Comparison of ENCODE assay signal across 8 mouse cellular contexts in genomic region chr5:43234321-43235185, GRCm38 (mm10). TPM values are rescaled to one million over a fixed set of nuclear protein-coding genes. Genes with fewer than 3 reads are reported as not detected.
DNase-seq lines count a peak whose midpoint lies in the region; ATAC-seq and TF ChIP-seq lines count a peak whose summit lies in the region.

No protein-coding gene starts in this region.

- no peaks in the 10 kb centered on the region for H3K36me3 ChIP-seq in heart, embryonic 11.5 days (ENCODE audit: control insufficient read depth, insufficient read depth, low read length)
- H3K36me3 ChIP-seq in kidney, embryonic 16.5 days (ENCODE audit: insufficient read depth, low read length), result no peaks in the 10 kb centered on the region
- H3K36me3 ChIP-seq in liver, embryonic 14.5 days (replicated peaks; ENCODE audit: control insufficient read depth, insufficient read depth, low read depth), result no peaks in the 10 kb centered on the region
- H3K36me3 ChIP-seq in neural tube, embryonic 14.5 days (ENCODE audit: control insufficient read depth, insufficient read depth, low read length), result 0 out of 2 replicates have a peak, but pooled peaks cover 4% of the 10 kb centered on the region

- no peak; the same call in 1 of the 2 replicates for ATAC-seq in heart, embryonic 11.5 days (replicated peaks; ENCODE audit: insufficient number of reproducible peaks, low FRiP score, low TSS enrichment)
- ATAC-seq in kidney, embryonic 16.5 days (ENCODE audit: low FRiP score, low TSS enrichment), result peak; percentile 32
- ATAC-seq in liver, embryonic 14.5 days (ENCODE audit: insufficient read depth), result peak; percentile 9; the same call in 1 of the 2 replicates
- ATAC-seq in neural tube, embryonic 14.5 days (ENCODE audit: low read depth), result peak; percentile 29

- peak overlapping the region; percentile 100 for H3K27ac ChIP-seq in heart, embryonic 11.5 days (ENCODE audit: low read depth, low read length)
- peak overlapping the region; percentile 92 for H3K27ac ChIP-seq in kidney, embryonic 16.5 days (ENCODE audit: low read length)
- H3K27ac ChIP-seq in liver, embryonic 14.5 days, result no peak overlapping the region
- peak overlapping the region; percentile 100 for H3K27ac ChIP-seq in neural tube, embryonic 14.5 days (ENCODE audit: low read depth, low read length)

- DNase-seq in A20 (ENCODE audit: low read depth, low spot score), result peak; percentile 66
- DNase-seq in adipocyte (ENCODE audit: low spot score), result peak; percentile 38
- peak; percentile 51 for DNase-seq in embryo, embryonic 9.5 days (ENCODE audit: extremely low spot score)
- DNase-seq in liver, embryonic 14.5 days (ENCODE audit: low read depth in 3 of 3, low spot score in 3 of 3), result no peak
- DNase-seq in testis, postnatal 10 days (ENCODE audit: low spot score), result peak; percentile 66

- 0 out of 2 replicates have a peak, but pooled peaks cover 2% of the 10 kb centered on the region for H3K4me1 ChIP-seq in heart, embryonic 11.5 days (ENCODE audit: control insufficient read depth, insufficient read depth, low read length)
- H3K4me1 ChIP-seq in kidney, embryonic 16.5 days (ENCODE audit: insufficient read depth, low read length), result peaks cover 3% of the 10 kb centered on the region; the same call in 1 of the 2 replicates
- peaks cover 0 to 4% of the 10 kb centered on the region in 2 experiments; a peak in 2 of 4 replicates for H3K4me1 ChIP-seq in liver, embryonic 14.5 days (replicated peaks; ENCODE audit: control insufficient read depth in 2 of 2, insufficient read depth in 2 of 2, low read length in 1 of 2)
- H3K4me1 ChIP-seq in neural tube, embryonic 14.5 days (ENCODE audit: control insufficient read depth, insufficient read depth, low read length), result peaks cover 14% of the 10 kb centered on the region

- no peaks in the 10 kb centered on the region for H3K27me3 ChIP-seq in heart, embryonic 11.5 days (ENCODE audit: control insufficient read depth, insufficient read depth, low read length)
- peaks cover 14% of the 10 kb centered on the region for H3K27me3 ChIP-seq in kidney, embryonic 16.5 days (ENCODE audit: insufficient read depth, low read length)
- peaks cover 38% of the 10 kb centered on the region for H3K27me3 ChIP-seq in liver, embryonic 14.5 days (ENCODE audit: control insufficient read depth, insufficient read depth, low read length)
- H3K27me3 ChIP-seq in neural tube, embryonic 14.5 days (ENCODE audit: control insufficient read depth, insufficient read depth, low read length), result no peaks in the 10 kb centered on the region

- under 1% methylated on average over 66 of the region's 113 CpGs for WGBS in heart, embryonic 11.5 days (ENCODE audit: insufficient replicate concordance)
- 1% methylated on average over 50 of the region's 113 CpGs for WGBS in kidney, embryonic 16.5 days
- WGBS in liver, embryonic 14.5 days (ENCODE audit: insufficient replicate concordance), result under 1% methylated on average over 98 of the region's 113 CpGs
- 0% methylated on average over 75 of the region's 113 CpGs for WGBS in neural tube, embryonic 14.5 days

- TF ChIP-seq EP300 in liver, embryonic 14.5 days (IDR thresholded peaks at IDR 0.05; ENCODE audit: low read depth), result no peak

- H3K4me3 ChIP-seq in heart, embryonic 11.5 days (ENCODE audit: low read depth, low read length), result peak overlapping the region; percentile 99
- H3K4me3 ChIP-seq in kidney, embryonic 16.5 days (ENCODE audit: low read length), result peak overlapping the region; percentile 77
- peak overlapping the region; percentile 58 to 76 for H3K4me3 ChIP-seq in liver, embryonic 14.5 days (ENCODE audit: insufficient read depth in 1 of 2, low read depth in 2 of 2, low read length in 2 of 2)
- H3K4me3 ChIP-seq in neural tube, embryonic 14.5 days (ENCODE audit: low read depth, low read length), result peak overlapping the region; percentile 98

- no peak for TF ChIP-seq CTCF in liver, embryonic 14.5 days (IDR thresholded peaks at IDR 0.05; ENCODE audit: low read depth)

- H3K9me3 ChIP-seq in heart, embryonic 11.5 days (replicated peaks; ENCODE audit: control insufficient read depth, low read length), result no peaks in the 10 kb centered on the region
- H3K9me3 ChIP-seq in kidney, embryonic 16.5 days (ENCODE audit: low read length), result no peaks in the 10 kb centered on the region
- no peaks in the 10 kb centered on the region for H3K9me3 ChIP-seq in liver, embryonic 14.5 days (ENCODE audit: control insufficient read depth, low read length)
- no peaks in the 10 kb centered on the region for H3K9me3 ChIP-seq in neural tube, embryonic 14.5 days (ENCODE audit: control insufficient read depth, low read length)

- peak overlapping the region; percentile 87 for H3K4me2 ChIP-seq in heart, embryonic 11.5 days
- H3K4me2 ChIP-seq in kidney, embryonic 16.5 days (replicated peaks; ENCODE audit: low read depth, low read length), result peak overlapping the region; percentile 98
- H3K4me2 ChIP-seq in liver, embryonic 14.5 days (ENCODE audit: low read depth), result peak overlapping the region; percentile 83
- peak overlapping the region; percentile 68 for H3K4me2 ChIP-seq in neural tube, embryonic 14.5 days (ENCODE audit: low read depth, low read length)

- H3K9ac ChIP-seq in heart, embryonic 11.5 days (ENCODE audit: low read depth, low read length), result peak overlapping the region; percentile 99
- H3K9ac ChIP-seq in kidney, embryonic 16.5 days (replicated peaks; ENCODE audit: low read length), result peak overlapping the region; percentile 83
- peak overlapping the region; percentile 69 for H3K9ac ChIP-seq in liver, embryonic 14.5 days (replicated peaks)
- peak overlapping the region; percentile 99 for H3K9ac ChIP-seq in neural tube, embryonic 14.5 days (replicated peaks; ENCODE audit: low read depth, low read length)

RNA-seq across cellular contexts. Expression of gene Cpeb2, which starts 1.6 kb away (rescaled TPM):
- 6.3 and 7.2 TPM in 2 replicates for polyA plus RNA-seq in heart, embryonic 11.5 days (2014; fragmentation: Nextera tagmentation; extraction: Ambion mirVana)
- polyA plus RNA-seq in kidney, embryonic 16.5 days (2015; fragmentation: Nextera tagmentation; extraction: Ambion mirVana), result 1.4 and 1.5 TPM in 2 replicates
- 0.97 and 1.1 TPM in 2 replicates for polyA plus RNA-seq in liver, embryonic 14.5 days (2012; rRNA removed)
- 0.82 and 0.86 TPM in 2 replicates for polyA plus RNA-seq in liver, embryonic 14.5 days (2014; fragmentation: Nextera tagmentation; extraction: Ambion mirVana)
- 25.9 and 28.4 TPM in 2 replicates for polyA plus RNA-seq in neural tube, embryonic 14.5 days (2014; fragmentation: Nextera tagmentation; extraction: Ambion mirVana)

Comparison
In these comparisons a context has a peak if more than half of its experiments do, and no peak if none do; other contexts are left out.
1. DNase-seq: peak in A20 (single experiment), adipocyte (single experiment), embryo, embryonic 9.5 days (single experiment) and testis, postnatal 10 days (single experiment); none in liver, embryonic 14.5 days (0 of 3).
2. Peak in every context shown above with its lines, with median percentiles within 50 percentile points of each other: H3K4me2 ChIP-seq, H3K4me3 ChIP-seq and H3K9ac ChIP-seq.